Mouse (Mus musculus) brain, adult 10 weeks (tissue): ENCODE results near the gene Ppip5k1. TPM values are rescaled to one million over a fixed set of nuclear protein-coding genes. Genes with fewer than 3 reads are reported as not detected.

Experiments used
- polyA plus RNA-seq: library from polyadenylated mRNA; stranded (reverse); fragments of 350-450 nt; fragmentation: Illumina TruSeq; extraction: RNeasy Lipid Tissue Mini Kit (QIAGEN cat#74804); gene quantifications from one replicate; pipeline ENCODE4 v1.2.3, GENCODE M21; 2015; ENCODE audit warnings: low read depth, low replicate concordance

The Ppip5k1 gene
- polyA plus RNA-seq = 84.3 TPM

DNA sequence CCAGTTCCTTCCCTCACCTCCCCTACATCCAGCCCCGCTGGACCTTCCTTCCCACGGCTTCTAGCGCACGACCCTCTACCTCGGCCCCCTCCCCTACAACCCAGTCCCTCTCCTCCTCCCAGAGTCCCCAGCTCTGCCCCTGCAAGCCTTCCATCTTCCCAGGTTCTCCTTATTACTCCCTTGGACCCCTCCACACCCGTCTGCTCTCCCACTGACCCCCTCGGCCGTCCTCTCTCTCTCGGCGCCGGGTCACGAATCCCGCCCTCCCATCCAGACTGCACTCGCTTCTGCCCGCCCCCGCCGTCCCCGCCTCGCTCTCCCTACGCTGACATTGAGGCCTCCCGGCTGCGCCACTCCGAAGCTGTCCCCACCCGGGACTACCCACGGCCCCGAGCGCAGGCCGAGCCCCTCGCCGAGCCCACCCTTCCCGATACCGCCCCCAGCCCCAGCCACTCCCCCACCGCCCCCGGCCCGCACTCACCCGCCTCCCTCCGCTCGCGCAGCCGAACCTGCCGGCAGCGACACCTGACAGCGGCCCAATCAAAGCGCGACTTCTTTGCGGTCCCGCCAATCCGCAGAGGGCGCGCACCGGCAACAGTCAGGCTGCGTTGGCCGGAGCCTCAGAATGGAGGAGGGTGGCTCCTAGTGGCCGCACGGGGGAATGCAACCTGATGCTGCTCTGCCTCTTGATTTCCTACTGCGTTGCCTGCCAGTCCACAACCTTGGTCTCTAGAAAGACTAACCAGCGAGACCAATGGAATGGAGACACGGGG lies at the start of gene Ppip5k1:
Gene Ppip5k1, minus strand, starts transcription at position 577 of the 773 bp plus-strand sequence.

DNA sequence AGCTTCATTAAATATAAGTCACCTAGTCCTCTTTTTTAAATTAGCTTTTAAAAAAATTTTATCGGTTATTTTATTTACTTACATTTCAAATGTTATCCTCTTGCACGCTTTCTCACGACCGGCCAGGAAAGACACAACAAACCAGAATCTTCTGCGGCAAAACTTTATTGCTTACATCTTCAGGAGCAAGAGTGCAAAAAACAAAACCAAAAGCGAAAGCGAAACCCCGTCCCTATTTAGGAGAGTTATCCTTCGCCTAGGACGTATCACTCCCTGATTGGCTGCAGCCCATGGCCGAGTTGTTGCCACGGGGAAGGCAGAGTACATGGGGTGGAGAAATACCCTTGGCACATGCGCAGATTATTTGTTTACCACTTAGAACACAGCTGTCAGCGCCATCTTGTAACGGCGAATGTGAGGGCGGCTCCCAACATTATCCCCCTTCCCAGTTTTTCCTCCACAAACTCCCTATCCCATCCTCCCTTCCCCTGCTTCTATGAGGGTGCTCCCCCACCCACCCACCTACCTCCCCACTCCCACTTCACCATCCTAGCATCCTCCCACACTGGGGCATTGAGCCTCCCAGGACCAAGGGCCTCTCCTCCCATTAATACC lies 31.9 kb upstream of the Ppip5k1 start, which contains the start of gene Strc:
Gene Strc, minus strand, starts transcription at position 208 of the 615 bp plus-strand sequence.

GRCm38 (mm10) chr2:121357494-121357893 lies 2.3 kb upstream of the Ppip5k1 start, which contains the start of gene Ckmt1:
TSS of gene Ckmt1 (plus strand) at chr2:121357714.

GRCm38 (mm10) chr2:121288901-121289729 lies 66.1 kb downstream of the Ppip5k1 start, which contains the start of gene Map1a:
TSS of gene Map1a (plus strand) at chr2:121289600.

GRCm38 (mm10) chr2:121271236-121271927 lies 83.8 kb downstream of the Ppip5k1 start, which contains the start of gene Trp53bp1:
TSS of gene Trp53bp1 (minus strand) at chr2:121271407.

Other genes starting within 250 kb of the Ppip5k1 start
- not detected for gene Tgm7, start 245.6 kb downstream of the Ppip5k1 start, polyA plus RNA-seq
- 24.5 TPM for gene Adal, start 215.0 kb downstream of the Ppip5k1 start, polyA plus RNA-seq
- gene Lcmt2, start 214.7 kb downstream of the Ppip5k1 start, polyA plus RNA-seq = 7.3 TPM
- gene Tubgcp4, start 184.7 kb downstream of the Ppip5k1 start, polyA plus RNA-seq = 28.7 TPM
- 4.7 TPM for gene Zscan29, start 184.3 kb downstream of the Ppip5k1 start, polyA plus RNA-seq
- 59.2 TPM for gene Trp53bp1, start 84.0 kb downstream of the Ppip5k1 start, polyA plus RNA-seq
- 275 TPM for gene Map1a, start 65.8 kb downstream of the Ppip5k1 start, polyA plus RNA-seq
- 338 TPM for gene Ckmt1, start 2.3 kb upstream of the Ppip5k1 start, polyA plus RNA-seq
- 0.31 TPM for gene Strc, start 31.8 kb upstream of the Ppip5k1 start, polyA plus RNA-seq
- 198 TPM for gene Pdia3, start 58.4 kb upstream of the Ppip5k1 start, polyA plus RNA-seq
- 3.2 TPM for gene Catsper2, start 58.4 kb upstream of the Ppip5k1 start, polyA plus RNA-seq
- gene Ell3, start 88.9 kb upstream of the Ppip5k1 start, polyA plus RNA-seq = not detected
- gene Serf2, start 93.8 kb upstream of the Ppip5k1 start, polyA plus RNA-seq = 378 TPM
- gene Hypk, start 97.9 kb upstream of the Ppip5k1 start, polyA plus RNA-seq = 17.9 TPM
- 0.34 TPM for gene Serinc4, start 101.4 kb upstream of the Ppip5k1 start, polyA plus RNA-seq
- 45.6 TPM for gene Mfap1b, start 118.7 kb upstream of the Ppip5k1 start, polyA plus RNA-seq
- 27.1 TPM for gene Mfap1a, start 151.3 kb upstream of the Ppip5k1 start, polyA plus RNA-seq
- 2.9 TPM for gene Wdr76, start 151.3 kb upstream of the Ppip5k1 start, polyA plus RNA-seq